Mouse (Mus musculus) brain, embryonic 14.5 days (tissue): ENCODE measurements at regions not wholly inside any gene's neighbourhood (a gene's known extent, or its start where the extent isn't known, plus 50 kb on each side); places are given as distances from the start of the nearest gene placed in this dataset.

ENCODE experiments used
- CTCF ChIP-seq: fragments of 200-500 bp; IDR thresholded peaks from 2 replicates; pipeline ENCODE4 v1.5.1; 2012; ENCODE audit warnings: inconsistent platforms, mild to moderate bottlenecking, moderate library complexity, borderline replicate concordance; ENCODE audit not compliant: insufficient read depth, insufficient read length; ENCODE audit errors: extremely low read depth
- POLR2A ChIP-seq: fragments of 200-500 bp; IDR thresholded peaks from 2 replicates; pipeline ENCODE4 v1.6.1; 2012; ENCODE audit warnings: mild to moderate bottlenecking, inconsistent platforms, borderline replicate concordance; ENCODE audit not compliant: poor library complexity, insufficient read depth, insufficient read length, severe bottlenecking; ENCODE audit errors: extremely low read depth

- no peak for TF ChIP-seq POLR2A
- TF ChIP-seq CTCF: no peak
Measured at GRCm38 (mm10) chr4:131425311-131425710, 412.8 kb downstream of the Ptpru start.
